Mouse (Mus musculus): Measurements from ENCODE around the gene Sh3rf3. TPM values are rescaled to one million over a fixed set of nuclear protein-coding genes. Genes with fewer than 3 reads are reported as not detected.

Sh3rf3 gene
- polyA plus RNA-seq, 1 experiment from 2014 or later: 0.17 TPM

GRCm38 (mm10) chr10:58877835-58878234, 64.7 kb downstream of the Sh3rf3 start:
- Histone ChIP-seq H3K4me1 (replicated peaks; ENCODE audit: control insufficient read depth, insufficient read depth, low read length) (no peaks in the 10 kb centered on the region), H3K27me3 (replicated peaks; ENCODE audit: control insufficient read depth, insufficient read depth, low read length) (no peaks in the 10 kb centered on the region), H3K27ac (ENCODE audit: low read depth, low read length) (no peak overlapping the region), H3K36me3 (ENCODE audit: control insufficient read depth, insufficient read depth) (no peaks in the 10 kb centered on the region), H3K9me3 (ENCODE audit: control insufficient read depth) (no peaks in the 10 kb centered on the region), H3K4me3 (ENCODE audit: low read depth, low read length) (no peak overlapping the region), H3K9ac (ENCODE audit: low read depth, low read length) (no peak overlapping the region), H3K4me2 (replicated peaks; ENCODE audit: low read depth) (no peak overlapping the region)
- no peak for TF ChIP-seq CTCF (IDR thresholded peaks at IDR 0.05; ENCODE audit: low read depth)
- whole genome bisulfite sequencing: 90% methylated on average over 4 of the region's 4 CpGs
- no peak for ATAC-seq

GRCm38 (mm10) chr10:58878636-58879035, 65.5 kb downstream of the Sh3rf3 start:
- no peaks in the 10 kb centered on the region for H3K9me3 ChIP-seq (ENCODE audit: control insufficient read depth)
- H3K27me3 ChIP-seq (replicated peaks; ENCODE audit: control insufficient read depth, insufficient read depth, low read length): no peaks in the 10 kb centered on the region
- no peak overlapping the region for H3K27ac ChIP-seq (ENCODE audit: low read depth, low read length)
- 83% methylated on average over 4 of the region's 4 CpGs for WGBS
- no peak overlapping the region for H3K4me3 ChIP-seq (ENCODE audit: low read depth, low read length)
- H3K4me1 ChIP-seq (replicated peaks; ENCODE audit: control insufficient read depth, insufficient read depth, low read length): no peaks in the 10 kb centered on the region
- no peak overlapping the region for H3K4me2 ChIP-seq (replicated peaks; ENCODE audit: low read depth)
- H3K36me3 ChIP-seq (ENCODE audit: control insufficient read depth, insufficient read depth): no peaks in the 10 kb centered on the region
- H3K9ac ChIP-seq (ENCODE audit: low read depth, low read length): no peak overlapping the region
- ATAC-seq: no peak
- TF ChIP-seq CTCF (IDR thresholded peaks at IDR 0.05; ENCODE audit: low read depth): no peak

- no peak for TF ChIP-seq CTCF (IDR thresholded peaks at IDR 0.05; ENCODE audit: low read depth)
- Histone ChIP-seq H3K9ac (ENCODE audit: low read depth, low read length) (no peak overlapping the region), H3K9me3 (ENCODE audit: control insufficient read depth) (no peaks in the 10 kb centered on the region), H3K36me3 (ENCODE audit: control insufficient read depth, insufficient read depth) (no peaks in the 10 kb centered on the region), H3K4me3 (ENCODE audit: low read depth, low read length) (no peak overlapping the region), H3K4me2 (replicated peaks; ENCODE audit: low read depth) (no peak overlapping the region), H3K27ac (ENCODE audit: low read depth, low read length) (no peak overlapping the region), H3K27me3 (replicated peaks; ENCODE audit: control insufficient read depth, insufficient read depth, low read length) (no peaks in the 10 kb centered on the region), H3K4me1 (replicated peaks; ENCODE audit: control insufficient read depth, insufficient read depth, low read length) (no peaks in the 10 kb centered on the region)
- 77% methylated on average over 2 of the region's 2 CpGs for whole genome bisulfite sequencing
- ATAC-seq: no peak
These were observed 69.6 kb downstream of the Sh3rf3 start for GRCm38 (mm10) chr10:58882741-58883140.

GRCm38 (mm10) chr10:58885351-58885750, 72.2 kb downstream of the Sh3rf3 start:
- no peak for ATAC-seq
- no peak overlapping the region for H3K4me2 ChIP-seq (replicated peaks; ENCODE audit: low read depth)

GRCm38 (mm10) chr10:58885816-58886215, 72.7 kb downstream of the Sh3rf3 start:
- no peaks in the 10 kb centered on the region for H3K27me3 ChIP-seq (replicated peaks; ENCODE audit: control insufficient read depth, insufficient read depth, low read length)
- H3K27ac ChIP-seq (ENCODE audit: low read depth, low read length): no peak overlapping the region
- no peak overlapping the region for H3K9ac ChIP-seq (ENCODE audit: low read depth, low read length)
- WGBS: 90% methylated on average over 2 of the region's 2 CpGs
- no peaks in the 10 kb centered on the region for H3K4me1 ChIP-seq (replicated peaks; ENCODE audit: control insufficient read depth, insufficient read depth, low read length)
- H3K36me3 ChIP-seq (ENCODE audit: control insufficient read depth, insufficient read depth): no peaks in the 10 kb centered on the region
- no peak overlapping the region for H3K4me2 ChIP-seq (replicated peaks; ENCODE audit: low read depth)
- TF ChIP-seq CTCF (IDR thresholded peaks at IDR 0.05; ENCODE audit: low read depth): no peak
- no peak for ATAC-seq
- no peaks in the 10 kb centered on the region for H3K9me3 ChIP-seq (ENCODE audit: control insufficient read depth)
- H3K4me3 ChIP-seq (ENCODE audit: low read depth, low read length): no peak overlapping the region

More at GRCm38 (mm10) chr10:58885351-58885750, 72.2 kb downstream of the Sh3rf3 start:
- H3K4me1 ChIP-seq (replicated peaks; ENCODE audit: control insufficient read depth, insufficient read depth, low read length): no peaks in the 10 kb centered on the region
- no peak overlapping the region for H3K4me3 ChIP-seq (ENCODE audit: low read depth, low read length)
- 62% methylated on average over 5 of the region's 5 CpGs for WGBS
- H3K9me3 ChIP-seq (ENCODE audit: control insufficient read depth): no peaks in the 10 kb centered on the region
- no peaks in the 10 kb centered on the region for H3K27me3 ChIP-seq (replicated peaks; ENCODE audit: control insufficient read depth, insufficient read depth, low read length)
- no peaks in the 10 kb centered on the region for H3K36me3 ChIP-seq (ENCODE audit: control insufficient read depth, insufficient read depth)
- no peak for TF ChIP-seq CTCF (IDR thresholded peaks at IDR 0.05; ENCODE audit: low read depth)
- no peak overlapping the region for H3K27ac ChIP-seq (ENCODE audit: low read depth, low read length)
- H3K9ac ChIP-seq (ENCODE audit: low read depth, low read length): no peak overlapping the region

GRCm38 (mm10) chr10:58890671-58891439, 77.7 kb downstream of the Sh3rf3 start:
- Histone ChIP-seq H3K9ac (ENCODE audit: low read depth, low read length) (no peak overlapping the region), H3K9me3 (ENCODE audit: control insufficient read depth) (no peaks in the 10 kb centered on the region), H3K27ac (ENCODE audit: low read depth, low read length) (no peak overlapping the region), H3K27me3 (replicated peaks; ENCODE audit: control insufficient read depth, insufficient read depth, low read length) (no peaks in the 10 kb centered on the region), H3K4me1 (replicated peaks; ENCODE audit: control insufficient read depth, insufficient read depth, low read length) (no peaks in the 10 kb centered on the region), H3K36me3 (ENCODE audit: control insufficient read depth, insufficient read depth) (no peaks in the 10 kb centered on the region), H3K4me2 (replicated peaks; ENCODE audit: low read depth) (no peak overlapping the region), H3K4me3 (ENCODE audit: low read depth, low read length) (no peak overlapping the region)
- 64% methylated on average over 16 of the region's 16 CpGs for WGBS
- no peak for ATAC-seq
- no peak for TF ChIP-seq CTCF (IDR thresholded peaks at IDR 0.05; ENCODE audit: low read depth)

All from intestine, postnatal 0 days (tissue).